Mouse (Mus musculus) spleen, adult 2 months (tissue): ENCODE measurements around the gene Gpr141.

Experiments
- CTCF ChIP-seq: fragments of 200-500 bp; IDR thresholded peaks from 2 replicates; pipeline ENCODE4 v1.5.1; 2011; ENCODE audit warnings: mild to moderate bottlenecking, inconsistent platforms; ENCODE audit not compliant: insufficient read depth, insufficient read length, insufficient replicate concordance; ENCODE audit errors: extremely low read depth
- POLR2A ChIP-seq: fragments of 200-500 bp; IDR thresholded peaks from 2 replicates; pipeline ENCODE4 v1.6.1; 2011; ENCODE audit warnings: low read depth, low read length, inconsistent platforms

DNA sequence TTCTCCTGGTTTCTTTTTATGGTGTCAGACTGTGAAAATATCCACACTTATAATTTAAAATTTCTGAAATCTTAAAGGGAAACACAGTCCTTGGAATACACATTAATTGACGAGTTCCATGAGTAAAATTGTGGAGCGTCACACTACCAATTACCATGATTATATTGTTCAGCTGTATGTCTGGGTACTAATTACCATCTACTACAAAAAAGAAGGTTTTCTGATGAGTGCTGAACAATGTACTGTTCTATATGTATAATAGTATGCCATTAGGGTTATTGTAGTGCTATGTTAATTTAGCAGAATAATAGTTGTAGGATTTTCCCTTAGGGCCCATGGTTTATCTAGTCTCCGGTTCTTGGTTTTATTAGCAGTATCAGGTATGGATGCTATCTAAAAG, 29.1 kb downstream of the Gpr141 start:
- no peak for TF ChIP-seq POLR2A
- TF ChIP-seq CTCF, result no peak
